Mouse (Mus musculus) splenic B cell, adult 2 months (primary cell): ENCODE results near the gene Ddrgk1.

Experiments used
- DNase-seq: peaks from one replicate; pipeline ENCODE4 v3.0.0-alpha.2; 2011; ENCODE audit warnings: low read depth, low spot score
- H3K27me3 ChIP-seq: 2 replicates; pipeline ENCODE4 v1.6.1; 2012; ENCODE audit warnings: mild to moderate bottlenecking, low read length, moderate library complexity, mixed read lengths; ENCODE audit not compliant: control insufficient read depth, poor library complexity, insufficient read depth, severe bottlenecking
- H3K36me3 ChIP-seq: 2 replicates; pipeline ENCODE4 v1.6.1; 2012; ENCODE audit warnings: mild to moderate bottlenecking, low read length, moderate library complexity, mixed read lengths; ENCODE audit not compliant: control insufficient read depth, poor library complexity, insufficient read depth, severe bottlenecking

The Ddrgk1 gene

DNA sequence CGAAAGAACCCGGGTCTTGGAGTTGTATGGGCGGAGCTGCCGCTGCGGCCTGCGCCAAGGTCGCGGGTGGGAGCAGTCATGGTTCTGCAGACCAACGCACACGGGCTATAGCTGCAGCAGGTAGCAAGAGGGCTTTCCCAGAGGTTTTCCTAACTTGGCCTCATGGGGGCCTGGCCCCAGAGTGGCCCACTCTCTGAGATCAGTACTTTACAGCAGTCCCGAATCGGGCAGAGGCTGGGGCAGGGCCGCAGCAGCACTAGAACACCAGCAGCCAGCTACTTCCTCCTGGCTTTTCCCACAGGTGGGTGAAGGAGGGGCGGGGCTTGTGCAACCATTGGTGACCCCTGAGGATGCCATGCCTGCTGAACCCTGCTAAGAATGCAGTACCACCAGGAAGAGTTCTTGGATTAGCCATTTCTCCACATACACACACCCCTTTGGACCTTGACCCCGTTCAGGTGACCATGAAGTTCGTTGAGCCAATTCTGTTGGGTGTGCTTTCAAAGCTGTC lies 26.3 kb downstream of the Ddrgk1 start:
- DNase-seq: no peak
- Histone ChIP-seq H3K36me3 (no peaks in the 10 kb centered on the region), H3K27me3 (no peaks in the 10 kb centered on the region)

GRCm38 (mm10) chr2:130635847-130636246 lies 28.6 kb downstream of the Ddrgk1 start:
- no peaks in the 10 kb centered on the region for H3K36me3 ChIP-seq
- H3K27me3 ChIP-seq: no peaks in the 10 kb centered on the region
- no peak for DNase-seq

- Histone ChIP-seq H3K36me3 (no peaks in the 10 kb centered on the region), H3K27me3 (no peaks in the 10 kb centered on the region)
- DNase-seq: peak; percentile 49
Measured at GRCm38 (mm10) chr2:130634739-130635411, 29.6 kb downstream of the Ddrgk1 start.

- H3K27me3 ChIP-seq: no peaks in the 10 kb centered on the region
- H3K36me3 ChIP-seq: no peaks in the 10 kb centered on the region
- no peak for DNase-seq
Measured at GRCm38 (mm10) chr2:130634006-130634738, 30.3 kb downstream of the Ddrgk1 start.

GRCm38 (mm10) chr2:130632887-130633675 lies 31.4 kb downstream of the Ddrgk1 start:
- no peak for DNase-seq
- H3K27me3 ChIP-seq: no peaks in the 10 kb centered on the region

DNA sequence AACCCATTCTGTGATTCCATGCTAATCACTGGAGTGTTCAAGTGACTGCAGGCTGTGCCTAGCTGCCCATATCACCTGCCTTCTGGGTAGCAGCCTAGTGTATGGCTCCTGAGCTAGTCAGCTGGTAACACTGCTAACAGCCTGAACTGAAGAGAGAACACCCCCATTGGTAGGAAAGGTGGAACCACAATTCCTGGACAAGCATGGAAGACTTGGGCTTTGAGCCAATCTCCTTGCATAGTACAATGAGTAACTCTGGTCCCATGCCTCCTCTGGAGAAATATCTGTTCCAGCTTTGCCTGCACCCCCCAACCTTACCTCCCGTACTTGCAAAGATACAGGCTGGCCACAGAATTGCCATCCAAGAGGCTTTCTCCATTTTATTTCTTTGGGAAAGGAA lies 32.0 kb downstream of the Ddrgk1 start:
- DNase-seq: no peak
- H3K36me3 ChIP-seq: no peaks in the 10 kb centered on the region
- no peaks in the 10 kb centered on the region for H3K27me3 ChIP-seq

More at GRCm38 (mm10) chr2:130632887-130633675, 31.4 kb downstream of the Ddrgk1 start:
- no peaks in the 10 kb centered on the region for H3K36me3 ChIP-seq

- no peaks in the 10 kb centered on the region for H3K27me3 ChIP-seq
- DNase-seq: peak; percentile 90
- H3K36me3 ChIP-seq: no peaks in the 10 kb centered on the region; the same call in 1 of the 2 replicates
Measured at GRCm38 (mm10) chr2:130629839-130630203, 34.6 kb downstream of the Ddrgk1 start, which contains the start of the genes Fastkd5 and Ubox5. TSS of gene Fastkd5 (minus strand) at chr2:130630027. TSS of gene Ubox5 (minus strand) at chr2:130630038.

DNA sequence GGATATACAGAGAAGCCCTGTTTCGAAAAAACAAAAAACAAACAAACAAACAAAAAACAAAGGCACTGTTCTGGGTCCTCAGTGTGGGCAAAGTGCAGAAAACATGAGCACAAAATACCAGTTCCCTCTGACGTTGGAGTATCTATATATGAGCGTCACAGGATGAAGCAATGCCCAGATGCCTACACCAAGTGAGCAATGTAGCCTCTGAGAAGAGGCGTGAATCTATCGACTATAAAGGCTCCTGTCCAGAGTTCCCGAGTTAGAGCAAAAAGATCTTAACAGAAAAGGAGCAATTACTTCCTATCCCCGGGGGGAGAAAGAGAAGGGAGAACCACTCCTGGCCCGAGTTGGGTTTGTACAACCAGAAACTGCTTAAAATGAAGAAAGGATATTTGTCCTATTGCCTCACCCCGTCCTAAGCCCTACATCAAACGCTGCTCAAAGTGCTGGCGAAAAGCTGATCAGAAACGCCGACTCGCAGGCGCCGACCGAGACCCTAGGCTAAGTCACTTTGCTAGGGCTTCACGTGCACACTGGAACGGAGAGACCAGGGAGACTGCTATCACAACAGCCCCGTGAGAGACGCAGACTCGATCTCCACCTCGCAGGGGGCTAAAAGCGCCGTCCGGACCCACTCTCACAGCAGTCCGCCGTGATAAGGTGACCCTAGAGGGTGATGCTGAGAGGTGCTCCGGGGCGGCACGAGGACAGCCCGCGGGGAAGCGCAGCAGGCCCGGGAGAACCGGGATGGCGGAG lies 35.2 kb downstream of the Ddrgk1 start:
- Histone ChIP-seq H3K27me3 (no peaks in the 10 kb centered on the region), H3K36me3 (no peaks in the 10 kb centered on the region; the same call in 1 of the 2 replicates)
- DNase-seq: no peak

DNA sequence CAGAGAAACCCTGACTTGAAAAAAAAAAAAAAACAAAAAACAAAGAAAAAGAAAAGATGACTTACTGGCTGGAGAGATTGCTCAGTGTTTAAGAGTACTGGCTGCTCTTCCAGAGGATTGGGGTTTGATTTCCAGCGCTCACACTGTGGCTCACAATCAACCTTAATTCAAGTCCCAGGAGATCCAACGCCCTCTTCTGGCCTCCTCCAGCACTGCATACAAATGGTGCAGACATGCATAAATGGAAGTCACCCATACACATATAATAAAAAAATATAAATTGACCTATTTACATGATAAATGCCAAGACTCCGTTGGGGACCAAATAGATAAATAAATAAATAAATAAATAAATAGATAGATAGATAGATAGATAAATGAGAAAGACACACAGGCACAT lies 36.0 kb downstream of the Ddrgk1 start:
- peak; percentile 43 for DNase-seq
- Histone ChIP-seq H3K27me3 (no peaks in the 10 kb centered on the region), H3K36me3 (no peaks in the 10 kb centered on the region; the same call in 1 of the 2 replicates)

DNA sequence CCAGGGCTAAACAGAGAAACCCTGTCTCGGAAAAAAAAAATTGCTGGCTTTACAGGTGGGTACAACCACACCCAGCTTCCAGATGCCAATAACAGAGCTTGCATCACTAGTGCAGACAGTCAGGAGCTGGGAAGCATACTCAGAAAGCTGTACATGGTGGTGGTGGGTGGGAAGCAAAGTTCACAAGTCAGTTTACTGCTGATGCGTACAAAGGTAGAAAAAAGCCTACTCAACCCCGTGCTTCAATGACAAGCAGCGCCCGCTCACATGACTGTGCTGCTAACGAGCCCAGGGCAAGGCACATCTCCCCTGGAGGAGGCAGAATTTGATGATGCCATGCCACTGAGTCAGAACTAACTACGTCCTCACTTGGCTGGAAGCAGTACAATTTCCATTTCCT lies 45.5 kb downstream of the Ddrgk1 start:
- Histone ChIP-seq H3K27me3 (no peaks in the 10 kb centered on the region), H3K36me3 (peaks cover 4% of the 10 kb centered on the region; the same call in 1 of the 2 replicates)
- no peak for DNase-seq

DNA sequence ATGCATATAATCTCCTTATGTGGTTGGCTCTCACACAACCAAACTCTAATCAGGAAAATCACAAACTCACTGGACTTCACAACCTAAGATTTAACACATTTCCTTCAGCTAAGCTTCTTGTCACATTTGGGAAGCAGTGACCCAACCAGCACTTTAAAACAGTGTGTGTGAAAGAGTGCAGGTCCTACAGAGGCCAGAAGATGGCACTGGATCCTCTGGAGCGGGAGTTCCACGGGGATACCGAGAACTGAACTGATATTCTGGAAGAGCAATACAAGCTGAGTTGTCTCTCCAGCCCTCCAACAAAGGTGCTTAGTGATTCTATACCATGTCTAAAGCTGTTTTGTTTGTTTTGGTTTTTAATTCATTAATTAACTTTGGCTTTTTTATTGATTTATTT lies 51.4 kb downstream of the Ddrgk1 start:
- peaks cover 2% of the 10 kb centered on the region; the same call in 1 of the 2 replicates for H3K36me3 ChIP-seq
- no peak for DNase-seq
- no peaks in the 10 kb centered on the region for H3K27me3 ChIP-seq
